Mouse (Mus musculus) Patski (cell line): ENCODE measurements at regions not wholly inside any gene's neighbourhood (a gene's known extent, or its start where the extent isn't known, plus 50 kb on each side); places are given as distances from the start of the nearest gene placed in this dataset.

Experiments
- ATAC-seq: fragments of 100-300 bp; one replicate; pipeline ENCODE4 v1.8.0; 2021
- CTCF ChIA-PET: fragments of 350-600 bp; sonication (Branson Sonifier 250); formaldehyde crosslinking; loops from one replicate; lab custom pipeline; 2022; ENCODE audit warnings: inconsistent platforms; lab: Charles Lee
- POLR2A ChIA-PET: fragments of 350-600 bp; sonication (Branson Sonifier 250); formaldehyde crosslinking; loops from one replicate; lab custom pipeline; 2022; ENCODE audit warnings: antibody characterized with exemption, inconsistent platforms; lab: Charles Lee
- DNase-seq: peaks from one replicate; pipeline ENCODE4 v3.0.0-alpha.2; 2011; ENCODE audit warnings: low read depth, low spot score
- H3K27me3 ChIP-seq: fragments of 371-371 bp; one replicate; pipeline ENCODE4 v1.5.1; 2021
- CTCF ChIP-seq: fragments of 100-300 bp; IDR thresholded peaks from one replicate; pipeline ENCODE4 v1.5.1; 2021
- in situ Hi-C: fragments of 300-500 bp; cut with MboI; formaldehyde crosslinking; loops from 3 replicates; pipeline ENCODE4 v1.11.1; 2018; ENCODE audit warnings: low pct_unique_long_range_greater_than_20kb, mixed read lengths

GRCm38 (mm10) chr3:20973077-20973476 is 606.1 kb upstream of the Agtr1b start:
- H3K27me3 ChIP-seq, result no peaks in the 10 kb centered on the region
- ATAC-seq (no peak), DNase-seq (no peak)
- in situ Hi-C loops, result no loop called here
- POLR2A ChIA-PET, result no interaction called here
- CTCF ChIA-PET, result no interaction called here
- no peak for TF ChIP-seq CTCF
